Mouse (Mus musculus) small intestine, adult 2 months (tissue): ENCODE measurements around the gene Lamb3. TPM values are rescaled to one million over a fixed set of nuclear protein-coding genes. Genes with fewer than 3 reads are reported as not detected.

Source experiments
- H3K27ac ChIP-seq: fragments of 200-500 bp; 2 replicates; pipeline ENCODE4 v1.5.1; 2012; ENCODE audit warnings: low read depth, low read length, control low read depth, inconsistent platforms; ENCODE audit not compliant: insufficient read depth
- H3K27me3 ChIP-seq: fragments of 200-500 bp; 2 replicates; pipeline ENCODE4 v1.6.1; 2012; ENCODE audit warnings: mild to moderate bottlenecking, moderate library complexity, low read length, inconsistent platforms; ENCODE audit not compliant: control insufficient read depth, insufficient read depth
- H3K36me3 ChIP-seq: fragments of 200-500 bp; 2 replicates; pipeline ENCODE4 v1.6.1; 2012; ENCODE audit warnings: mild to moderate bottlenecking, low read length, control low read depth, inconsistent platforms; ENCODE audit not compliant: control insufficient read depth, insufficient read depth
- H3K4me1 ChIP-seq: fragments of 200-500 bp; 2 replicates; pipeline ENCODE4 v1.6.1; 2012; ENCODE audit warnings: low read length, inconsistent platforms, mixed read lengths; ENCODE audit not compliant: control insufficient read depth, insufficient read depth, insufficient read length
- H3K4me3 ChIP-seq: fragments of 200-500 bp; 2 replicates; pipeline ENCODE4 v1.5.1; 2012; ENCODE audit warnings: low read depth, mild to moderate bottlenecking, control low read depth, inconsistent platforms, low read length, moderate library complexity
- CTCF ChIP-seq: fragments of 200-500 bp; IDR thresholded peaks from 2 replicates; pipeline ENCODE4 v1.5.1; 2012; ENCODE audit warnings: low read depth, mild to moderate bottlenecking, control low read depth, inconsistent platforms, low read length, moderate library complexity, mixed read lengths; ENCODE audit not compliant: insufficient replicate concordance, insufficient read length; ENCODE audit errors: extremely low read depth
- POLR2A ChIP-seq: fragments of 200-500 bp; IDR thresholded peaks from 2 replicates; pipeline ENCODE4 v1.6.1; 2012; ENCODE audit warnings: low read depth, mild to moderate bottlenecking, control low read depth, inconsistent platforms, low read length, moderate library complexity
- WGBS: fragments of 180-500 bp; shearing (Covaris S2); methylation state at CpG from one replicate; pipeline ENCODE4 v1.1.7; 2018; 5-methylcytosine and 5-hydroxymethylcytosine counted together
- polyA plus RNA-seq: library from polyadenylated mRNA; depleted of rRNA; stranded (reverse); fragments of >200 nt; gene quantifications from 2 replicates; pipeline ENCODE4 v1.2.3, GENCODE M21; 2012

Gene Lamb3
- polyA plus RNA-seq, 1 experiment: 21.7 TPM

DNA sequence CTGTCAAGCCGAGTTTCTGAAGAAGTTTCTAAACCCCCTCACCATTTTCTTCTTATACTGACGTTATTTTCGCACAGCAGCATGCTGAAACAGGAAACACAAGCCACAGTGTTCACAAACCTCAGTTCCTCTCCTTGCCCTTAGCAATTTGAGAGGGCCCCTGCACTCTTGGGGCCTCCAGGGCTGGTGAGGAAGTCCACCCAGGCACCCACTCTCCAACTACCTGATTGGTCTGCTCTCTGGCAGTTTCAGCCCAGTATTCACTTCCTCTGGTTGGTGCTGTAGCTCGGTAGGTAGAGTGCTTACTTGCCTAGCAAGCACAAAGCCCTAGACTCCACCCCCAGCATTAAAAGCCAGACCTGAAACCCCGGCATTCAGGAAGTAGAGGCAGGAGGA lies 6.1 kb upstream of the Lamb3 start, which contains the start of gene Traf3ip3:
TSS of gene Traf3ip3 (minus strand) at position 321 of the 396 bp plus-strand sequence.
- peak within 1 kb of the TSS; percentile 54 for H3K4me3 ChIP-seq
- H3K36me3 ChIP-seq: no peaks in the 10 kb centered on the region
- no peaks in the 10 kb centered on the region for H3K27me3 ChIP-seq
- H3K4me1 ChIP-seq: peaks cover 11% of the 10 kb centered on the region
- WGBS: 57% methylated on average over 5 of the region's 5 CpGs
- peak within 1 kb of the TSS; percentile 96 for H3K27ac ChIP-seq
- TF ChIP-seq CTCF (no peak), POLR2A (no peak)

DNA sequence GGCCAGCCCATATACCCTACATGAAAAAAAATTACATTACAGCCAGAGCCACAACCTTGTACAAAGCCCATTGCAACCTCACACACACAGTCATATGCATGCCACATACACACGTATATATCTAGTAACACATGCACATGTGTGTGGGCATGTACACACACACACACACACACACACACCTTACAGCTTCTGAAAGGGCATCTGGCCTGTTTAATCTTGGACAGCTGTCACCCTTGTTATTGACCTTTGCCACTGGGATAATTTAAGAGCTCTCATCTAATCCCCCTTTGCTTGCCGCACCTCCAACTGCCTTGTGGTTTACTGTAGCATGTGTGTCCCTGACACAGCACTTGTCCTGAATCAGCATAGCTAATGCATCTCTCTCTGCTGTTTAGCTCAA lies 3.7 kb upstream of the Lamb3 start:
- Histone ChIP-seq H3K27me3 (no peaks in the 10 kb centered on the region), H3K4me3 (no peak overlapping the region), H3K27ac (no peak overlapping the region), H3K36me3 (no peaks in the 10 kb centered on the region), H3K4me1 (peaks cover 3% of the 10 kb centered on the region; the same call in 1 of the 2 replicates)
- TF ChIP-seq POLR2A: no peak
- TF ChIP-seq CTCF: no peak
- WGBS: 69% methylated on average over 2 of the region's 2 CpGs

DNA sequence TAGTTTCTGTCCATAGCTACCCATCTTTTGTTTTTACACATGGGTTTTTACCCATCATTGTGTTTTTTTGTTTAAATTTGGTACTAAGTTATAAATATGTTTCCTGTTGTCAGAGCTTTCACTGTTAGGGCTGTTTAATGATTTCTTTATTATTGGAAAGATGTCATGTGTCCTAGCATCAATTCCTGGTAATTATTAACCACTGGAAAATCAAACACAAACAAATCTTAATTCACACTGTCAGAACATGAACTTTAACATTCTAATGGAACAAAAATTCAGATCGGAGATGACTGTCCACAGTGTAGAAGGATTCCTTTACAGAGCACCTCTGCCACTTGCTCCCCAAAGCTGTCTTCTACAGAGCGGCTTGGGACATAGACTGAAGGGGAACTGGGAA lies 2.1 kb upstream of the Lamb3 start:
- Histone ChIP-seq H3K36me3 (no peaks in the 10 kb centered on the region), H3K4me3 (no peak overlapping the region), H3K4me1 (peaks cover 3% of the 10 kb centered on the region; the same call in 1 of the 2 replicates), H3K27me3 (no peaks in the 10 kb centered on the region), H3K27ac (no peak overlapping the region)
- TF ChIP-seq CTCF (no peak), POLR2A (no peak)
- 54% methylated on average over 2 of the region's 2 CpGs for WGBS

DNA sequence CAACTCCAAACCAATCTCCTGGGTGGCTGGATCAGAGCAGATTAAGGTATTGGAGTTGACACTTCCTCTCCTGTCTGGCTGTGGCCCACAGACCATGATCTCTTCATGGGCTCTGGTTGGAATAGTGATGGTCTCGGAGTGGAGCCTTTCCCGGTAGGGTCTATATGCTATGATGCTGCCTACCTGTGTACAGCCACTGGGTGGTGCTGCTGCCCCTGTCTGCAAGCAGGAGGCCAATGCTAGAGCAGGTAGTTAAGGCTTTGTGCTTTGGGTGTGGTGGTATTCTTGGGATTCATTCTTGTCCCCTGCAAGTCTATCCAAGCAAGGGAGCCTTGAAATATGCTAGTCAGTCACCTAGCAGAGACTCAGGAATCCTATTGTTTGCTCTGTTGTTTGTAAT lies 679 bp downstream of the Lamb3 start:
- TF ChIP-seq CTCF: peak; percentile 78; the same call in 1 of the 2 replicates
- no peak for TF ChIP-seq POLR2A
- Histone ChIP-seq H3K4me1 (peaks cover 3% of the 10 kb centered on the region; the same call in 1 of the 2 replicates), H3K27ac (no peak overlapping the region; the same call in 1 of the 2 replicates), H3K36me3 (no peaks in the 10 kb centered on the region), H3K4me3 (no peak overlapping the region), H3K27me3 (no peaks in the 10 kb centered on the region)
- 32% methylated on average over 2 of the region's 2 CpGs for WGBS

DNA sequence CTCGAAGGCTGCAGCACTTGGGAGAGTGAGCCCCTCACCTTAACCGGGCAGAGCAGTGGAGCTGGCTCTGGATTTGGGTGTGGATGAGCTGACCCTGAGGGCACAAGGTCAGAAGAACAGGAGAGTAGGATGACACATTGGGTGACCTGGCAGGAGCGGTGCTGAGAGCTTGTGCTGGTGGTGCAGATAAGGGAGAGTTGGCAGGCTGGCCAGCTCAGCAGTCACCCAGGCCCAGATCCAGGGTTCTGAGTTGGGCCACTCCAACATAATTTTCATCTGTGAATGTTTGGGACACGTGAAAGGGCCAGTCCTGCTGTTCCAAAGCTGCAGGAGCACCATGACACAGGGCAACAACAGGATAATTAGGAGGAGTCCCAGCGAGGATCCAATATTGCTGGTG lies 3.9 kb downstream of the Lamb3 start:
- TF ChIP-seq POLR2A (no peak), CTCF (no peak)
- 67% methylated on average over 5 of the region's 5 CpGs for WGBS
- H3K27me3 ChIP-seq: no peaks in the 10 kb centered on the region
- no peak overlapping the region for H3K4me3 ChIP-seq
- no peak overlapping the region for H3K27ac ChIP-seq
- no peaks in the 10 kb centered on the region for H3K4me1 ChIP-seq
- no peaks in the 10 kb centered on the region for H3K36me3 ChIP-seq

DNA sequence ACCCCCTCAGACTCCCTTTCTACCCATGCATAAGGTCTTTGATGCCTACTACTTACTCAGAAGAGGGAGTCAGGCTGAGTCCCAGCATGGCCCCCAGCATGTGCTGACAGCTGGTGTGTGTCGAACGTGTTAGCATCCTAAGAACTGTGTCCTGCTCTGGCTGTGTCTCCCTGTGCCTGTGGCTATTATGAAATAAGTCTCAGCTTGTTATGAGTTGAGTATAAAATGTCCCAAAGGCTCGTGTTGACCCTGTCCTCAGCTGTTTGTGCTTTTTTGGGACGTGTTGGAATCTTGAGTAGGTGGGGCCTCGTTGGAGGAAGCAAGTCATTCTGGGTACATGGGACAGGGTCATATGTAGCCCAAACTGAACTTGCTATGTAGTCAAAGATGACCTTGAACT lies 6.6 kb downstream of the Lamb3 start:
- H3K4me3 ChIP-seq: no peak overlapping the region
- no peak for TF ChIP-seq POLR2A
- no peak for TF ChIP-seq CTCF
- H3K27me3 ChIP-seq: no peaks in the 10 kb centered on the region
- WGBS: 75% methylated on average over 5 of the region's 5 CpGs
- H3K4me1 ChIP-seq: no peaks in the 10 kb centered on the region
- no peak overlapping the region for H3K27ac ChIP-seq
- H3K36me3 ChIP-seq: no peaks in the 10 kb centered on the region

DNA sequence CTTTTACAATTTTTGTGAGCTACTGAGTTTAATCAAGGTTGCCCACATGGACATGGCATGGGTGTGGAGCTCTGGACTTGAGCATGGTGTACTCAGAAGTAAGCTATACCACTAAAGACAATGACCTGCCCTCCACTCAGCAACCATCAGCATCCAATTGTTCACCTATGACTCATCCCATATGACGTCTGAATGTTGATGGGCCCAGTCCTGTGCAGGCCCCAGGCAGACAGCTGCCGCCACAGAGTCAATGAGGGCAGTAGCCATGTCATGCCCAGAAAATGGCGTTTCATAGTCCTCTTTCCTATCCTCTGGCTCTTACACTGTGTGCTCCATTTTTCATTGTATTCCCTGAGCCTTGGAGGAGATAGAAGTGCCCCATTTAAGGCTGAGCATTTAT lies 8.5 kb downstream of the Lamb3 start:
- WGBS: 72% methylated on average over 3 of the region's 3 CpGs
- Histone ChIP-seq H3K27ac (no peak overlapping the region), H3K36me3 (no peaks in the 10 kb centered on the region), H3K4me1 (no peaks in the 10 kb centered on the region), H3K4me3 (no peak overlapping the region), H3K27me3 (no peaks in the 10 kb centered on the region)
- TF ChIP-seq POLR2A: no peak
- TF ChIP-seq CTCF: no peak
